Mouse (Mus musculus): ENCODE data around the gene Serpina1b. TPM values are rescaled to one million over a fixed set of nuclear protein-coding genes. Genes with fewer than 3 reads are reported as not detected.
"Not testable (repeated sequence)": the region's sequence is repeated elsewhere in the genome, so short reads cannot be mapped to it uniquely, and the experiment has no call there.

Gene Serpina1b
- 0.25 TPM in 1 of 2 replicates, not detected in the other for polyA plus RNA-seq (2015; fragmentation: Nextera tagmentation; extraction: Ambion mirVana)

- not testable (repeated sequence) for H3K4me3 ChIP-seq (replicated peaks; ENCODE audit: low read length); H3K27ac ChIP-seq (ENCODE audit: low read length); ATAC-seq; H3K36me3 ChIP-seq (ENCODE audit: control insufficient read depth, insufficient read depth); H3K9me3 ChIP-seq (ENCODE audit: control insufficient read depth, low read length); H3K27me3 ChIP-seq (replicated peaks; ENCODE audit: control insufficient read depth, insufficient read depth, low read length); H3K4me2 ChIP-seq (ENCODE audit: low read length); H3K9ac ChIP-seq (replicated peaks; ENCODE audit: low read depth, low read length); H3K4me1 ChIP-seq (replicated peaks; ENCODE audit: control insufficient read depth, insufficient read depth, low read length)
- WGBS: 82% methylated on average over 4 of the region's 4 CpGs
Observed at GRCm38 (mm10) chr12:103830273-103830672, at the start of gene Serpina1b. TSS of gene Serpina1b (minus strand) at chr12:103830373.

DNA sequence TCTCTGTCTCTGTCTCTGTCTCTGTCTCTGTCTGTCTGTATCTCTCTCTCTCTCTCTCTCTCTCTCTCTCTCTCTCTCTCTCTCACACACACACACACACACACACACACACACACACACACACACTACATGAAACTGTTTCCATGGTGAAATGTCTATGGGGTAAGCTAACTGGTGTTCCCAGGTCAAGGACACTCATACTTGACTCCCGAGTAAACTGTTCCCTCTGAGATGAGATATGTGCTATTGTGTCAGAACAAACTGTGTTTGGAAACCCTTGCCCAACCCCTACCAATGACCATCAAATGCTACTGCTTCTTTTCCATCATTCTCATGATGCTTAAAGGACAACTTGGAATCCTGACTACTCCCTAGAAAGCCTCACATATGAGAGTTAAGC, 36.7 kb upstream of the Serpina1b start:
- not testable (repeated sequence) for H3K4me3 ChIP-seq (replicated peaks; ENCODE audit: low read length)
- WGBS: 81% methylated on average over 1 of the region's 1 CpGs

DNA sequence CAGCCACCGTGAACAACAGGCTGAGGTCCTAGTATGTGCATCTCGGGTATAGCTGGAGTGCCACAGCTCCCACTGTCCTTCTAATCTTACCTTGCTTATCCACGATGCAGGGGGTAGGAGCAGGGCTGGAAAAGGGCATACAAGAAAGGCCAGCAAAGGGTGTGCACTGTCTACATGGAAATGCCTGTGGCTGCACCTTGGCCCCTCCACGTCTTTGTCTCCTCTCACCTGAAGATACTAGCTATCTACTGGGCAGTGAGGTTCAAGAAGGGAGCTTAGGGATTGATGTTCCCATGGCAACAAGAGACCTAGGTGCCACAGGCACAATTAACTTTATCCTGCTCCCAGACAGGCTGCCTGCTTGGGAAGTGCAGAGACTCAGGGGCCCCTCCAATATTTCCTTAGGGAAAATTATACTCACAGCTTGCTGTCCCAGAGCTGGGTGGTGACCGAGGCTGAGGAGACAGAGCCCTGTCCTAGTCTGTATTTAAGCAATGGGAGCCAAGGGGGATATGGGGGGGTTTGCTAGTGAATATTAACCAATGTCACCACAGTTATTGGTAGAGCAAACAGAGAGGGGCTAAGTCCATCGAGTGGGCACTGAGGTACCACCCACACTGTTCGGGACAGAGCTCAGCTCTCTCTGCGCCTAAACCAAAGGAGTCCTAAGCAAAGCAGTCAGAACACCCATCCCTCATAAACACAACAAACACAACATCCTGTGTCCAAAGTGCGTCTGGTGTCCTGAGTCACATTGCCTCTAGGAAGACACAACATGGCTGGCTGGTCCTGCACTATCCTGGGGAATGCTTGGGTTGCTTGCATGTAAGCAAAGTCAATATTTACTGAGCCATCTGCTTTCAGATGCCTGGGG, 33.2 kb upstream of the Serpina1b start, which contains the start of gene Serpina1a:
TSS of gene Serpina1a (minus strand) at position 462 of the 874 bp plus-strand sequence.
- not testable (repeated sequence) for H3K9me3 ChIP-seq (ENCODE audit: control insufficient read depth, low read length); H3K27ac ChIP-seq (ENCODE audit: low read length); H3K4me1 ChIP-seq (replicated peaks; ENCODE audit: control insufficient read depth, insufficient read depth, low read length); H3K9ac ChIP-seq (replicated peaks; ENCODE audit: low read depth, low read length); ATAC-seq; H3K4me3 ChIP-seq (replicated peaks; ENCODE audit: low read length); H3K27me3 ChIP-seq (replicated peaks; ENCODE audit: control insufficient read depth, insufficient read depth, low read length); H3K4me2 ChIP-seq (ENCODE audit: low read length); H3K36me3 ChIP-seq (ENCODE audit: control insufficient read depth, insufficient read depth)
- 87% methylated on average over 9 of the region's 9 CpGs for WGBS

More for the DNA sequence above, 36.7 kb upstream of the Serpina1b start:
- ATAC-seq; H3K9ac ChIP-seq (replicated peaks; ENCODE audit: low read depth, low read length); H3K27me3 ChIP-seq (replicated peaks; ENCODE audit: control insufficient read depth, insufficient read depth, low read length); H3K36me3 ChIP-seq (ENCODE audit: control insufficient read depth, insufficient read depth); H3K9me3 ChIP-seq (ENCODE audit: control insufficient read depth, low read length); H3K27ac ChIP-seq (ENCODE audit: low read length); H3K4me2 ChIP-seq (ENCODE audit: low read length); H3K4me1 ChIP-seq (replicated peaks; ENCODE audit: control insufficient read depth, insufficient read depth, low read length): not testable (repeated sequence)

- WGBS: 63% methylated on average over 2 of the region's 3 CpGs
- no peaks in the 10 kb centered on the region for H3K36me3 ChIP-seq (ENCODE audit: control insufficient read depth, insufficient read depth)
- no peak overlapping the region for H3K27ac ChIP-seq (ENCODE audit: low read length)
- H3K9me3 ChIP-seq (ENCODE audit: control insufficient read depth, low read length): no peaks in the 10 kb centered on the region
- no peaks in the 10 kb centered on the region for H3K4me1 ChIP-seq (replicated peaks; ENCODE audit: control insufficient read depth, insufficient read depth, low read length)
- ATAC-seq: no peak
- no peak overlapping the region for H3K4me3 ChIP-seq (replicated peaks; ENCODE audit: low read length)
- no peak overlapping the region for H3K4me2 ChIP-seq (ENCODE audit: low read length)
- no peaks in the 10 kb centered on the region for H3K27me3 ChIP-seq (replicated peaks; ENCODE audit: control insufficient read depth, insufficient read depth, low read length)
- no peak overlapping the region for H3K9ac ChIP-seq (replicated peaks; ENCODE audit: low read depth, low read length)
Observed at GRCm38 (mm10) chr12:103860976-103861375, 30.8 kb upstream of the Serpina1b start.

DNA sequence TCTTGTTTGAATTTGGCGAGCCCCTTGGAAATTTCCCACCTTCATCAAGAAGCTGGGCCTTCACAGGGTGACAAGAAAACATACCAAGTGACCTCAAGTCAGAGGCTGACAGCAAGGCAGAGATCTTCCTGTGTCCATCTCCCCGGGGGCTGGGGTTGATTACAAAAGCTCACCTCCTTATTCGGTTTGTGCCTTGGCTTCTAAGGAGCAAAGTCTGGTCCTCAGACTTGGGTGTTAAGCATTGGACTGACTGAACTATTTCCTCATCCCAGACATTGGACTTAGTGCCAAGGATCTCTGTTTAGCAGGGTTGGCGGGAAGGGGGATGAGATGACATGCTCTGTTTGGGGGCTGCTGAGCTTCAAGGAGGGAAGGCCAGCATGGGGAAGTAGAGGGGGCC, 30.4 kb upstream of the Serpina1b start:
- ATAC-seq; H3K9ac ChIP-seq (replicated peaks; ENCODE audit: low read depth, low read length); H3K4me1 ChIP-seq (replicated peaks; ENCODE audit: control insufficient read depth, insufficient read depth, low read length); H3K36me3 ChIP-seq (ENCODE audit: control insufficient read depth, insufficient read depth); H3K4me2 ChIP-seq (ENCODE audit: low read length); H3K9me3 ChIP-seq (ENCODE audit: control insufficient read depth, low read length); H3K27me3 ChIP-seq (replicated peaks; ENCODE audit: control insufficient read depth, insufficient read depth, low read length); H3K27ac ChIP-seq (ENCODE audit: low read length); H3K4me3 ChIP-seq (replicated peaks; ENCODE audit: low read length): not testable (repeated sequence)
- 93% methylated on average over 3 of the region's 4 CpGs for WGBS

DNA sequence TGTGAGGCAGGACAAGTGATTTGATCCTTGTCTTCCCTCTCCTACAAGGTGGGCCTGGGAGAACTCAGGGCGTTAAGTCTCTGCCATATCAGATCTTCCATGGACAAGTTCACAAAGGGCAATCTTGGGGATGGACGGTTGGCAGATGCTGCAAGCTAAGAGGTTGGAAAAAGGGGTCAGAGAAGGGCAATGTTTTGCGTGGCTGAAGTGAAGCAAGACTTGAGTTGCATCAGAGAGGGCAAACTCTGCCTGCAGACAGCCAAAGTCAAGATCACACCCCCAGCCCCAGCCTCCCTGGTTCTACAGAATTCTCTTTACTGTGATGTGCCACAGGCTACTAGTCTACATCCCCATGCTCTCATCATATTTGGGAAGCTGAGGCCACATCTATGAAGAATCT, 29.4 kb upstream of the Serpina1b start:
- not testable (repeated sequence) for H3K9ac ChIP-seq (replicated peaks; ENCODE audit: low read depth, low read length); H3K4me2 ChIP-seq (ENCODE audit: low read length)
- 80% methylated on average over 3 of the region's 3 CpGs for WGBS

GRCm38 (mm10) chr12:103853032-103853431, 22.9 kb upstream of the Serpina1b start:
- not testable (repeated sequence) for ATAC-seq; H3K27me3 ChIP-seq (replicated peaks; ENCODE audit: control insufficient read depth, insufficient read depth, low read length); H3K4me1 ChIP-seq (replicated peaks; ENCODE audit: control insufficient read depth, insufficient read depth, low read length); H3K27ac ChIP-seq (ENCODE audit: low read length); H3K9me3 ChIP-seq (ENCODE audit: control insufficient read depth, low read length); H3K36me3 ChIP-seq (ENCODE audit: control insufficient read depth, insufficient read depth); H3K9ac ChIP-seq (replicated peaks; ENCODE audit: low read depth, low read length); H3K4me3 ChIP-seq (replicated peaks; ENCODE audit: low read length); H3K4me2 ChIP-seq (ENCODE audit: low read length)
- 87% methylated on average over 2 of the region's 2 CpGs for WGBS

More for the DNA sequence above, 29.4 kb upstream of the Serpina1b start:
- not testable (repeated sequence) for H3K27me3 ChIP-seq (replicated peaks; ENCODE audit: control insufficient read depth, insufficient read depth, low read length); H3K4me3 ChIP-seq (replicated peaks; ENCODE audit: low read length); H3K9me3 ChIP-seq (ENCODE audit: control insufficient read depth, low read length); H3K4me1 ChIP-seq (replicated peaks; ENCODE audit: control insufficient read depth, insufficient read depth, low read length); ATAC-seq; H3K27ac ChIP-seq (ENCODE audit: low read length); H3K36me3 ChIP-seq (ENCODE audit: control insufficient read depth, insufficient read depth)

- H3K27ac ChIP-seq (ENCODE audit: low read length); H3K36me3 ChIP-seq (ENCODE audit: control insufficient read depth, insufficient read depth); H3K4me2 ChIP-seq (ENCODE audit: low read length); H3K9me3 ChIP-seq (ENCODE audit: control insufficient read depth, low read length); H3K4me3 ChIP-seq (replicated peaks; ENCODE audit: low read length); ATAC-seq; H3K9ac ChIP-seq (replicated peaks; ENCODE audit: low read depth, low read length); H3K27me3 ChIP-seq (replicated peaks; ENCODE audit: control insufficient read depth, insufficient read depth, low read length); H3K4me1 ChIP-seq (replicated peaks; ENCODE audit: control insufficient read depth, insufficient read depth, low read length): not testable (repeated sequence)
- 88% methylated on average over 6 of the region's 6 CpGs for WGBS
Observed at GRCm38 (mm10) chr12:103827661-103828372, 2.4 kb downstream of the Serpina1b start.

DNA sequence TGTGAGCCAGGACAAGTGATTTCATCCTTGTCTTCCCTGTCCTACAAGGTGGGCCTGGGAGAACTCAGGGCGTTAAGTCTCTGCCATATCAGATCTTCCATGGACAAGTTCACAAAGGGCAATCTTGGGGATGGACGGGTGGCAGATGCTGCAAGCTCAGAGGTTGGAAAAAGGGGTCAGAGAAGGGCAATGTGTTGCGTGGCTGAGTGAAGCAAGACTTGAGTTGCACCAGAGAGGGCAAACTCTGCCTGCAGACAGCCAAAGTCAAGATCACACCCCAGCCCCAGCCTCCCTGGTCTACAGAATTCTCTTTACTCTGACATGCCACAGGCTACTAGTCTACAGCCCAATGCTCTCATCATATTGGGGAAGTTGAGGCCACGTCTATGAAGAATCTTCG, 6.3 kb downstream of the Serpina1b start:
- WGBS: 72% methylated on average over 5 of the region's 5 CpGs

More for the DNA sequence above, 6.3 kb downstream of the Serpina1b start:
- H3K9ac ChIP-seq (replicated peaks; ENCODE audit: low read depth, low read length); H3K4me1 ChIP-seq (replicated peaks; ENCODE audit: control insufficient read depth, insufficient read depth, low read length); H3K4me2 ChIP-seq (ENCODE audit: low read length); H3K4me3 ChIP-seq (replicated peaks; ENCODE audit: low read length); H3K27ac ChIP-seq (ENCODE audit: low read length); H3K36me3 ChIP-seq (ENCODE audit: control insufficient read depth, insufficient read depth); H3K9me3 ChIP-seq (ENCODE audit: control insufficient read depth, low read length); H3K27me3 ChIP-seq (replicated peaks; ENCODE audit: control insufficient read depth, insufficient read depth, low read length); ATAC-seq: not testable (repeated sequence)
